Mouse (Mus musculus): ENCODE measurements at regions not wholly inside any gene's neighbourhood (a gene's known extent, or its start where the extent isn't known, plus 50 kb on each side); places are given as distances from the start of the nearest gene placed in this dataset.

DNA sequence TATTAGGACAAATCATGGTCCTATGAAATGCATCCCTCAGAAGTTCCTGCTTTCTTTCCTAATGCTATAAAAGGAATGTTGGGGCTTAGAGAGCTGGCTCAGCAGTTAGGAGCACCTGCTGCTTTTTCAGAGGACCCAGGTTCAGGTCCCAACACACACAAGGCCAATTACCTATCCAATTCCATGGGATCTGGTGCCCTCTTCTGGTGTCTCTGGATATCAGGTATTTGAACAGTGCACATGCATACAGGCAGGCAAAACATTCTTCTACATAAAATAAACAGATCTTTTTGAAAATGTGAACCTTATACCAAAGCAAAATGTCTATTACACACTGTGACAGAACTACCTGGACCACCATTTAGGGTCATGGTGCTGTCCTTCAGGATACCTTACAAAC lies 177.4 kb downstream of the Phf3 start:
- Histone ChIP-seq H3K36me3 (ENCODE audit: control insufficient read depth in 1 of 2, insufficient read depth in 2 of 2, low read length in 2 of 2) (no peaks in the 10 kb centered on the region), H3K9ac (ENCODE audit: control insufficient read depth, low read depth, low read length, poor library complexity, severe bottlenecking) (no peak overlapping the region), H3K4me3 (ENCODE audit: control insufficient read depth in 1 of 2, insufficient read depth in 1 of 2, low read depth in 2 of 2, low read length in 2 of 2) (no peak overlapping the region), H3K9me3 (replicated peaks; ENCODE audit: insufficient read depth, low read length) (no peaks in the 10 kb centered on the region), H3K27ac (ENCODE audit: control insufficient read depth, low read depth, low read length) (no peak overlapping the region), H3K27me3 (ENCODE audit: control insufficient read depth in 1 of 2, insufficient read depth in 2 of 2, low read length in 2 of 2) (no peaks in the 10 kb centered on the region), H3K4me1 (ENCODE audit: control insufficient read depth in 1 of 2, insufficient read depth in 2 of 2, low read length in 2 of 2) (no peaks in the 10 kb centered on the region), H3K79me2 (ENCODE audit: control insufficient read depth, insufficient read depth, low read length, poor library complexity) (no peaks in the 10 kb centered on the region)
- TF ChIP-seq POLR2AphosphoS2 (IDR thresholded peaks at IDR 0.05; ENCODE audit: low read length) (no peak), POLR2A (IDR thresholded peaks at IDR 0.05; ENCODE audit: control insufficient read depth in 1 of 2, insufficient read depth in 1 of 2, low read depth in 1 of 2, low read length in 2 of 2, poor library complexity in 1 of 2) (no peak), ZC3H11A (IDR thresholded peaks at IDR 0.05; ENCODE audit: low read depth, low read length) (no peak), USF1 (IDR thresholded peaks at IDR 0.05; ENCODE audit: low read depth, low read length) (no peak), CTCF (IDR thresholded peaks at IDR 0.05 in 2 of 3, conservative IDR thresholded peaks at IDR 0.05 in 1 of 3; ENCODE audit: control insufficient read depth in 1 of 3, insufficient read depth in 1 of 3, low read depth in 2 of 3, low read length in 3 of 3, poor library complexity in 1 of 3, severe bottlenecking in 1 of 3) (0 out of 6 replicates have a peak, but pooled peaks of 1 of the 3 experiments have one; percentile 9)
- no peak for DNase-seq (ENCODE audit: low read depth, low spot score)

- TF ChIP-seq MXI1 (IDR thresholded peaks at IDR 0.05; ENCODE audit: low read depth, low read length) (no peak), ELF1 (IDR thresholded peaks at IDR 0.05; ENCODE audit: low read depth, low read length) (no peak), USF1 (IDR thresholded peaks at IDR 0.05; ENCODE audit: low read depth, low read length) (no peak), MYC (IDR thresholded peaks at IDR 0.05; ENCODE audit: low read depth, low read length) (no peak), SIN3A (IDR thresholded peaks at IDR 0.05; ENCODE audit: low read length) (no peak), POLR2AphosphoS2 (IDR thresholded peaks at IDR 0.05; ENCODE audit: low read length) (no peak), TBP (IDR thresholded peaks at IDR 0.05; ENCODE audit: low read depth, low read length) (no peak), JUND (IDR thresholded peaks at IDR 0.05; ENCODE audit: low read depth, low read length) (no peak), MEF2A (IDR thresholded peaks at IDR 0.05; ENCODE audit: extremely low read depth, insufficient replicate concordance, low read depth, low read length, poor library complexity, severe bottlenecking) (no peak), ETS1 (IDR thresholded peaks at IDR 0.05; ENCODE audit: low read depth, low read length) (no peak), ZMIZ1 (IDR thresholded peaks at IDR 0.05; ENCODE audit: low read depth, low read length) (no peak), ZKSCAN1 (IDR thresholded peaks at IDR 0.05; ENCODE audit: low read depth, low read length) (no peak)
- no peaks in the 10 kb centered on the region for H3K79me2 ChIP-seq (ENCODE audit: control insufficient read depth, insufficient read depth, low read length, poor library complexity)
Observed at GRCm38 (mm10) chr1:30685318-30685717, 188.4 kb downstream of the Phf3 start.

GRCm38 (mm10) chr1:30683889-30684288 lies 189.8 kb downstream of the Phf3 start:
- TF ChIP-seq CTCF (IDR thresholded peaks at IDR 0.05 in 2 of 3, conservative IDR thresholded peaks at IDR 0.05 in 1 of 3; ENCODE audit: control insufficient read depth in 1 of 3, insufficient read depth in 1 of 3, low read depth in 2 of 3, low read length in 3 of 3, poor library complexity in 1 of 3, severe bottlenecking in 1 of 3) (no peak), ZKSCAN1 (IDR thresholded peaks at IDR 0.05; ENCODE audit: low read depth, low read length) (no peak), ELF1 (IDR thresholded peaks at IDR 0.05; ENCODE audit: low read depth, low read length) (no peak), USF2 (IDR thresholded peaks at IDR 0.05; ENCODE audit: borderline replicate concordance in 1 of 2, insufficient read depth in 1 of 2, low read depth in 1 of 2, low read length in 2 of 2) (no peak), SMC3 (IDR thresholded peaks at IDR 0.05; ENCODE audit: low read depth, low read length) (no peak), JUND (IDR thresholded peaks at IDR 0.05; ENCODE audit: low read depth, low read length) (no peak)
- Histone ChIP-seq H3K9me3 (replicated peaks; ENCODE audit: insufficient read depth, low read length) (no peaks in the 10 kb centered on the region), H3K9ac (ENCODE audit: control insufficient read depth, low read depth, low read length, poor library complexity, severe bottlenecking) (no peak overlapping the region), H3K4me3 (ENCODE audit: control insufficient read depth in 1 of 2, insufficient read depth in 1 of 2, low read depth in 2 of 2, low read length in 2 of 2) (no peak overlapping the region), H3K79me2 (ENCODE audit: control insufficient read depth, insufficient read depth, low read length, poor library complexity) (no peaks in the 10 kb centered on the region), H3K4me1 (ENCODE audit: control insufficient read depth in 1 of 2, insufficient read depth in 2 of 2, low read length in 2 of 2) (no peaks in the 10 kb centered on the region), H3K27ac (ENCODE audit: control insufficient read depth, low read depth, low read length) (no peak overlapping the region), H3K36me3 (ENCODE audit: control insufficient read depth in 1 of 2, insufficient read depth in 2 of 2, low read length in 2 of 2) (no peaks in the 10 kb centered on the region), H3K27me3 (ENCODE audit: control insufficient read depth in 1 of 2, insufficient read depth in 2 of 2, low read length in 2 of 2) (no peaks in the 10 kb centered on the region)
- no peak for DNase-seq (ENCODE audit: low read depth, low spot score)

More at GRCm38 (mm10) chr1:30685318-30685717, 188.4 kb downstream of the Phf3 start:
- DNase-seq (ENCODE audit: low read depth, low spot score): no peak
- Histone ChIP-seq H3K27ac (ENCODE audit: control insufficient read depth, low read depth, low read length) (no peak overlapping the region), H3K4me1 (ENCODE audit: control insufficient read depth in 1 of 2, insufficient read depth in 2 of 2, low read length in 2 of 2) (no peaks in the 10 kb centered on the region), H3K4me3 (ENCODE audit: control insufficient read depth in 1 of 2, insufficient read depth in 1 of 2, low read depth in 2 of 2, low read length in 2 of 2) (no peak overlapping the region), H3K27me3 (ENCODE audit: control insufficient read depth in 1 of 2, insufficient read depth in 2 of 2, low read length in 2 of 2) (no peaks in the 10 kb centered on the region), H3K9ac (ENCODE audit: control insufficient read depth, low read depth, low read length, poor library complexity, severe bottlenecking) (no peak overlapping the region), H3K9me3 (replicated peaks; ENCODE audit: insufficient read depth, low read length) (no peaks in the 10 kb centered on the region), H3K36me3 (ENCODE audit: control insufficient read depth in 1 of 2, insufficient read depth in 2 of 2, low read length in 2 of 2) (no peaks in the 10 kb centered on the region)
